Mouse (Mus musculus) spleen, adult 2 months (tissue): Measurements from ENCODE around the gene Zgrf1. TPM values are rescaled to one million over a fixed set of nuclear protein-coding genes. Genes with fewer than 3 reads are reported as not detected.
A peak's percentile ranks its signal among the peaks of the same experiment; 100 is the strongest.

ENCODE experiments used
- DNase-seq, 2 experiments: peaks; one replicate each; pipeline versions ENCODE4 v3.0.0 to v3.0.0-alpha.2; 2012 to 2021; ENCODE audit warnings: low spot score in 2 of 2, low read depth in 1 of 2
- H3K27ac ChIP-seq: fragments of 200-500 bp; 2 replicates; pipeline ENCODE4 v1.5.1; 2012; ENCODE audit warnings: low read length, inconsistent platforms; ENCODE audit not compliant: insufficient read depth
- H3K27me3 ChIP-seq: fragments of 200-500 bp; 2 replicates; pipeline ENCODE4 v1.6.1; 2012; ENCODE audit warnings: mild to moderate bottlenecking, moderate library complexity, low read length, inconsistent platforms; ENCODE audit not compliant: control insufficient read depth, insufficient read depth
- H3K36me3 ChIP-seq: fragments of 200-500 bp; 2 replicates; pipeline ENCODE4 v1.6.1; 2012; ENCODE audit warnings: mild to moderate bottlenecking, low read length, inconsistent platforms; ENCODE audit not compliant: control insufficient read depth, insufficient read depth
- H3K4me1 ChIP-seq: fragments of 200-500 bp; 2 replicates; pipeline ENCODE4 v1.6.1; 2011; ENCODE audit warnings: inconsistent platforms; ENCODE audit not compliant: control insufficient read depth, insufficient read depth, insufficient read length
- H3K4me3 ChIP-seq: fragments of 200-500 bp; 2 replicates; pipeline ENCODE4 v1.5.1; 2011; ENCODE audit warnings: mild to moderate bottlenecking, inconsistent platforms; ENCODE audit not compliant: insufficient read depth, insufficient read length; ENCODE audit errors: extremely low read depth
- CTCF ChIP-seq: fragments of 200-500 bp; IDR thresholded peaks from 2 replicates; pipeline ENCODE4 v1.5.1; 2011; ENCODE audit warnings: mild to moderate bottlenecking, inconsistent platforms; ENCODE audit not compliant: insufficient read depth, insufficient read length, insufficient replicate concordance; ENCODE audit errors: extremely low read depth
- POLR2A ChIP-seq: fragments of 200-500 bp; IDR thresholded peaks from 2 replicates; pipeline ENCODE4 v1.6.1; 2011; ENCODE audit warnings: low read depth, low read length, inconsistent platforms
- WGBS: fragments of 180-500 bp; shearing (Covaris S2); methylation state at CpG from one replicate; pipeline ENCODE4 v1.1.7; 2018; 5-methylcytosine and 5-hydroxymethylcytosine counted together
- polyA plus RNA-seq: library from polyadenylated mRNA; depleted of rRNA; stranded (reverse); fragments of >200 nt; gene quantifications from 2 replicates; pipeline ENCODE4 v1.2.3, GENCODE M21; 2012; rRNA removed

Zgrf1 gene
- 0.56 and 0.72 TPM in 2 replicates for polyA plus RNA-seq

DNA sequence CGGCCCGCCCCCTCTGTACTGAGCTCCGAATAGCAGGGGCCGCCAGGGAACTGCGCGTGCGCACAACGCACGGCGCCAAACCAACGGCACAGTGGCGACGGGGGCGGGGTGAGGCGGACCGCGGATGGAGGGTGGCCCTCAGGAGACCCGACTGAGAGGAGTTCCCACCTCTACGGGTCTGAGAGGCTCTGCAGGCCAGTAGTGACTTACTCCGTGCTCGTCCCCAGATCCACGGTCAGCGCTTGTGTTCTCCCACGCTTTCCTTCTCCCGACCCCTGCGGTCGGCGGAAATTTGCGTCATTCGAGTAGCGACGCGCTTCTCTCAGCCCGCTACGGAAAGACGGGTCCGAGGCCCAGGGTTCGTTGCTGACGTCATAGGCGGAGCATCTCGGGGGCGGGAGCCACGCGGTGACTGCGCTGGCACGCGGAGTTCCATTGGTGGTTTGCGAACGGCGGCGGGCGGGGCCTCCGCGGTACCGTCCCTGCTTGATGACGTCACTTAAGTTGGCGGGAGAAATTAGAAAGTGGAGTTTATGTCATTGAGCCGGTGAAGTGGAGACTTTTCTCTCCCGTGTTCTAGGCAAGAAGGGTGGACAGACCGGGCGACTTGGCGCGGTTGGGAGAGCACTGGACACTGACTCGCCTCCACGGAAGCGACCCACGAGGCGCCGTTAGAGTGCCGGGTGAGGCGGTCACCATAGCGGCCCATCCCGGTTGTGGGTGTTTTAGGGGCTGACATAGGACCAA is at the start of gene Zgrf1, which contains the start of gene Larp7:
Gene Zgrf1 (plus strand): TSS at position 517 of the 747 bp plus-strand sequence.
Gene Larp7 (minus strand): TSS at position 377 of the 747 bp plus-strand sequence.
- under 1% methylated on average over 73 of the region's 73 CpGs for WGBS
- DNase-seq, result peak; percentile 97 to 98
- no peak; the same call in 1 of the 2 replicates for TF ChIP-seq POLR2A
- no peak for TF ChIP-seq CTCF
- peak within 1 kb of the TSS; percentile 97 for H3K27ac ChIP-seq
- no peaks in the 10 kb centered on the region for H3K27me3 ChIP-seq
- no peaks in the 10 kb centered on the region for H3K36me3 ChIP-seq
- H3K4me3 ChIP-seq, result peak within 1 kb of the TSS; percentile 77
- H3K4me1 ChIP-seq, result peaks cover 2% of the 10 kb centered on the region; the same call in 1 of the 2 replicates

DNA sequence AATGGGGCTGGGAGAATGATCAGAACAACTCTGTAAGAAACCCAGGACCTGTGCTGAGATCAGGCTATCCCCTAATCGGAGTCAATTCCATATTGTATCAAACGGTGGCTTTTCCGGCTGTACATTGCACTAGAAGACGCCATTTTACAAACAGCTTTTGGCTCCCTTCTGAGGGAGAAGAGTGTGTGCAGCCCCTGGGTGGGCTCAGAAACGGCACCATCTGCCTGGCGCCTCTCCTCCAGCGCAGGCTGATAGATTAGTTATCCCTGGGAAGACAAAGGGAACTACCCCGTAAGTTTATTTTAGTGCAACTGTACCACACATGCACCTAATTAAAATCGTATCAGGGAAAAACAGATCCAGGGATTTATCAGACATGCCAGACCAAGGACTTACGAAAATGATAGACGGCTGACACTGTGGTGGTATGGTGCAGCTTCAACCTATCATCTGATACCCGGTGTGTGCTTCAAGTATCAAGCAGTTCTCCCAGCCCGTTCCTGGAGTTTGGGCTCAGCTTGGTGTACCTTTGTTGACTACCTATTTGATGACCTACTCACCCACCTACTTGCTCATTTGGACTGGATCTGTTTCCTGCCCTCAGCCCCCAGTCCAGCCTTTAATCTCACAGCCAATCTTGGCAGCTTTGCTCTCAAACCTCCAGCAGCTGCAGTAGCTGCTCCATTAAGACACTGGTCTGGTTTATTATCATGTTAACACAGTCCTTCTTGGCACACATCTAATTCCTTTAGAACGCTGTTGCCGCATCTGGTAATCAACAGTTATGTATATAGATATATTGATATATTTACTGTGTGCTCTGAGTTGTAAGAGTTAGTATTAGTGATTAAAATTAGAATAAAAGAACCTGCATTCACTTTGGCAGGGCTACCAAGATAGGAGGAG is 45.2 kb upstream of the Zgrf1 start:
- H3K36me3 ChIP-seq, result no peaks in the 10 kb centered on the region
- 87% methylated on average over 15 of the region's 15 CpGs for WGBS
- H3K27ac ChIP-seq, result no peak overlapping the region
- DNase-seq, result no peak
- no peak overlapping the region for H3K4me3 ChIP-seq
- H3K27me3 ChIP-seq, result no peaks in the 10 kb centered on the region
- no peaks in the 10 kb centered on the region for H3K4me1 ChIP-seq
- TF ChIP-seq CTCF (no peak), POLR2A (no peak)

DNA sequence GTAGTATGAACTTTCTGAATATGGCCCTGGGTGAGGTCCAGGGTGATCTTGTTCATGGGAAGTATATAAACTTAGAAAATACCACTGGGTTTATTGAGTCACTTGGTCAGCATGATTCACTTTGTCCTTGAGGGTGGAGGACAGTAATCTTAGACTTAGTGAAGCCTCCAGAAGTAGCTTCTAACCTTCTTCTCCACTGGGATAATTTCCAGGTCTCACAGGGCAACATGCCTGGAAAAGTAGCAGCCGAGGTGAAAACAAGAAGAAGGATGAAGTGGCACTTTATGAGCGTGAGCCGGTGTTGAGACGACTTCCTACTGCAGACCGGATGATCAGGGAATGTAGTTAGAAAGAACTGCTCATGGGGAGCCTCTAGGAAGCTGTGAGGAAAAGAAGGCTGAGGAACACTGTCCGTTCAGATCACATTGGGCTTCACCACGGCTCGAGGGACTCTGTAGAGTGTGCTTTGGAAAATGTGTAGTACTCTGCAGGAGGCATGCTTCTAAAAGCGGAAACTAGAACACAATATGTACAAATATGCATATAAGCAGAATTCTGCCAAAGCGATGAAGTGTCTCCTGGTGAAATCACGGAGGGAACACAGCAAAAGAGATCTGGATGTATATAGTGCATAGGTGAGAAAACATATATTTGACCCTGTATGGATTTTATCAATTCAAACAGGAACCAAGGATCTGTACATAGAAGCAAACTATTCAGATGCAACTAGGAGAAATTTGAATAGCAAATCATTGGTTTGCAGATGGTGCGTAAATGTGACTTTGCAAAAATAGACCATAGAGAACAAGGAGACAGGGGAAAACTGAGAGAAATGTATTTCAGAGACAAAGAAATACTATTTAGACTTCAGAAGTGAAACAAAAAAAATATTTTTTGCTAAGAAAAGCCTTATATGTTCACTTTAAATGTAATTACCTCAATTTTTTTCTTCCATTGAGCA is 41.2 kb upstream of the Zgrf1 start:
- WGBS, result 78% methylated on average over 12 of the region's 12 CpGs
- DNase-seq, result no peak
- TF ChIP-seq CTCF (no peak), POLR2A (no peak)

DNA sequence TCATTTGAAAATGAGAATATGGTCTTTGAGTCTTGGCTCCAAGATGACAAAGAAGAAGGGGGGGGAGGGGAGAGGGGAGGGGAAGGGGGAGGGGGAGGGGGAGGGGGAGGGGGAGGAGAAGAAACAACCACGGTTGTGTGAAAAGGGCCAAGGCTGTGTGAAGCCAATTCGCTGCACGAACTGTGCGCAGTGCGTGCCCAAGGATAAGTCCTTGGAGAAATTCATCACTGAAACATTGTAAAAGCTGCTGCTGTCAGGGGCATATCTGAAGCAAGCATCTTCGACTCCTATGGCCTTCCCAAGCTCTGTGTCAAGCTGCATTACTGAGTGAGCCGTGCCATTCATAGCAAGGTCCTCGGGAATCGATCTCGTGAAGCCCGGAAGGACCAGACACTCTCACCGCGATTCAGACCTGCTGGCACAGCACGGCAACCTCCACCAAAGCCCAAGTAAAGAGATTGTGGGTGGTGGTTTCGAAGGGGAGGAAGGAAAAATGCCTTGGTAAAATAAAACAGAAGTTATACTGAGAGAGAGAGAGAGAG is 40.4 kb upstream of the Zgrf1 start:
- Histone ChIP-seq H3K4me3 (no peak overlapping the region), H3K36me3 (no peaks in the 10 kb centered on the region), H3K27ac (no peak overlapping the region), H3K4me1 (no peaks in the 10 kb centered on the region), H3K27me3 (no peaks in the 10 kb centered on the region)
- no peak for DNase-seq
- WGBS, result 81% methylated on average over 15 of the region's 15 CpGs
- TF ChIP-seq CTCF (no peak), POLR2A (no peak)

More for the DNA sequence above, 41.2 kb upstream of the Zgrf1 start:
- H3K27me3 ChIP-seq, result no peaks in the 10 kb centered on the region
- H3K4me1 ChIP-seq, result no peaks in the 10 kb centered on the region
- H3K36me3 ChIP-seq, result no peaks in the 10 kb centered on the region
- H3K4me3 ChIP-seq, result no peak overlapping the region
- no peak overlapping the region for H3K27ac ChIP-seq

DNA sequence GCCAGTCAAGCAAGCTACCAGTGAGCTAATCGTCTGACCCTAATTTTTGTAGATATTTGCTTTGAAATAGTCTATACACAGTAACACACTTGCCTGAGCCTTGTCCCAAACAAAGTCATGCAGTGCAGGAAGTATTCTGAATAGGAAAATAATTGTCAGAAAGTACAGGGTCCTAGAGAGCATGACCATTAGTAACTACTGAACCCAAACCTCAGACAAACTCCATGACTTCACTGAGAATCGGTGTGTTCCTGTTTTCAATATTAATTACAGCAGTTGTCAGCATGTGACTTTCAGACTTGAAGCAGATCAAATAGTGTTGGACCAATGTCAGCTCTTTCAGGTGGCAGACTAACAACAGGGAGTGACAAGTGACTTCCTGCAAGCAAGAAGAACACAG is 39.6 kb upstream of the Zgrf1 start:
- TF ChIP-seq POLR2A (no peak), CTCF (no peak)
- Histone ChIP-seq H3K27me3 (no peaks in the 10 kb centered on the region), H3K27ac (no peak overlapping the region), H3K36me3 (no peaks in the 10 kb centered on the region), H3K4me1 (no peaks in the 10 kb centered on the region), H3K4me3 (no peak overlapping the region)
- WGBS, result 62% methylated on average over 2 of the region's 2 CpGs
- DNase-seq, result no peak

DNA sequence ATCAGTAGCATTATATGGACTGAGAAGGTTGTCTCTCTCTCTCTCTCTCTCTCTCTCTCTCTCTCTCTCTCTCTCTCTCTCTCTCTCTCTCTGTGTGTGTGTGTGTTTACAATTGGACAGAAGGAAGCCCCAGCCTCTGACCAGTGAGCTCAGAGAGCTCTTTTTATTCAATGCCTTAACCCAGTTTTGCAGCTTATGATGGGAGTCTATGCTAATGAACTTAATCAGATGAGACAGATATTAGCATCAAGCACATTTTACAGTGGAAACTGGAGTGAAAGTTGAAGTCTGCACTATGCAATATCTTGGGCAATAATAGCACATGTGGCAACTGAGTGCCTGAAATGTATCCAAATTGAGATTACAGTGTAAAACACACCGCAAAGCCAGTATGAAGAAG is 38.0 kb upstream of the Zgrf1 start:
- no peak overlapping the region for H3K27ac ChIP-seq
- no peak for TF ChIP-seq POLR2A
- no peak for TF ChIP-seq CTCF
- H3K27me3 ChIP-seq, result no peaks in the 10 kb centered on the region
- 96% methylated on average over 1 of the region's 1 CpGs for WGBS
- no peaks in the 10 kb centered on the region for H3K4me1 ChIP-seq
- no peak for DNase-seq
- H3K4me3 ChIP-seq, result no peak overlapping the region
- H3K36me3 ChIP-seq, result no peaks in the 10 kb centered on the region
